Mouse (Mus musculus): ENCODE results near the gene Usp43. TPM values are rescaled to one million over a fixed set of nuclear protein-coding genes. Genes with fewer than 3 reads are reported as not detected.

Usp43 gene
- polyA plus RNA-seq (2017; shearing (Covaris generic)): not detected

DNA sequence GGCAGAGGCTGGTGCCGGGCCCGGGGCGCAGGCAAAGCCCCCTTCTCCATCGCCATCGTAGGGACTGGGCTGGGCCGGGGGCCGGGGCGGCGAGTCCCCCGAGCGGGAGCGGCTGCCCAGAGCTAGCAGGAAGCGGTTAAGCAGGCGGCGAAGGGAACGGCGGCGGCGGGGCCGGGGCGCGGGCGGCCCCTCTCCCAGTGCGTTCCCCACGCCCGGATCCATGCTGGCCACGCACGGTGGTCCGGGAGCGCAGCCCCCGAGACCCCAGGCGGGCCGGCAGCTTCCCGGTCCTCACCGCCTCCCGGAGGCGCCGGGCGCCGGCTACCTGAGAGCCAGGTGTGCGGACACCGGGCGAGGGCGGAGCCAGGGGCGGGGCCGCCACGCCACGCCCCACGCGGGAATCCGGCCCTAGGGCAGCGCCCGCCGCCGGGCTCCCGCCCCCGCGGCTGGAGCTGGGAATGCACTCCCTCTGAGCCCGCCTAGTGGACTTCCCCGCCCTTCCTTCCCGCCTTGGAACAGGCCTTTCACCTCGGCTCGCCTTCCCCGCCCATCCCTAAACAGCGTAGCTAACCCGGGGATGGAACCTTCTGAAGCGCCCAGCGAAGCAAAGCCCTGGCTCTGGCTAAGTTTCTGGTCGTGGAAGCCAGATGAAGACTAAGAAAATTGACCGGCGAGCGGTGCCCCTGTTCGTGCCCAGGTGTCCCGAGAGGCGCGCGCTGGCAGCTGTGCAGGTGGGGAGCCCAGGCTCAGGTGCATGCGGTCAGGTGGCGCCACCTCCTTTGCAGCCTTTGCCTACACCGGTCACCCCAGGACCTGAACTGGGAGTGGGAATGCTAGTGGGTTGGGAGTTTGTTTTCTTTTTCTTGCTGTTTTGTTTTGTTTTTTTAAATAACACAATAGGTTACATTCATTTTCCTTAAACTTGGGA is at the start of gene Usp43:
Gene Usp43 (minus strand): TSS at position 327 of the 928 bp plus-strand sequence.

DNA sequence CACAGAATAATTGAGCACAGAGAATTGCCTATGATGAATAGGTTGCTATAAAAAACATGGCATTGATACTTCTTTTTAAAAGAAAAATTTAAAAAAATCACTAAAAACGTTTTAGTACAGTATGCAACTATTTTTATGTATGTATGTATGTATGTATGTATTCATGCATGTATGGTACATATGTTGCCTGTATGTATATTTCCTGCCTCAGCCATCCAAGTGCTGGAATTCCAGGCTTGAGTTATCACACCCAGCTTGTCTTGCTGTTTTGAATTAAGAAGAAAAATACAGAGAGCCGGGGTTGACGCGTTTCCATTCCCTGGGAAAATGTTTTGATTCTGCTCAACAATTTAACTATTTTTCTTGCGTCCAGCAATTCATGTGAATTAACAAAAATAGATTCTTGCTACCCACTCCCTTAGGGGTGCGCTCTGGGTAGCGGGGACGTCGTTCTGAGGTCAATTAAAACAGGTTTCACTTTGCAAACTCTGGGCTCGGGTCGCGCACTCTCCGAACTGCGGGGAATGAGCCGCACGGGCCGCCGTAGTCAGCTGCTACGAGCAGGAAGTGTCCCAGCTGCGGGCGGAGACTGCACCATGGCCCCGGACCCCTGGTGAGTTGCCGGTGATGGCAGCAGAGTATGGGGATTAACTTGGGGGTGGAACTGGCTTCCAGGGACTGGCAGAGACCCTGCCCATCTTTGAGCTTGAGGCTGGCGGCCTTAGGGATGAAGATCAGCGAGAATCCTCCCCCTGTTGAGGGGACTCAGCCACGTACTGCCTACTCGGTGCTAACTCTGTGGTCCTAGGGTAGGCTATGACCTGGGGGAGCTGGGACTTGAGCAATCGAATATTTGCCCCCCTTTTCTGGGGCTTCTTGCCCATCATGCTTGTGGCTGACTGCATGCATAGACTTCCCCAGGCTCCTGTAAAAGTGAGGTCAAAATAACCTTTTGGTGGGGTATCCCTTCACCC is 44.2 kb upstream of the Usp43 start, which contains the start of gene Stx8:
Gene Stx8 (plus strand): TSS at position 289 of the 974 bp plus-strand sequence.

DNA sequence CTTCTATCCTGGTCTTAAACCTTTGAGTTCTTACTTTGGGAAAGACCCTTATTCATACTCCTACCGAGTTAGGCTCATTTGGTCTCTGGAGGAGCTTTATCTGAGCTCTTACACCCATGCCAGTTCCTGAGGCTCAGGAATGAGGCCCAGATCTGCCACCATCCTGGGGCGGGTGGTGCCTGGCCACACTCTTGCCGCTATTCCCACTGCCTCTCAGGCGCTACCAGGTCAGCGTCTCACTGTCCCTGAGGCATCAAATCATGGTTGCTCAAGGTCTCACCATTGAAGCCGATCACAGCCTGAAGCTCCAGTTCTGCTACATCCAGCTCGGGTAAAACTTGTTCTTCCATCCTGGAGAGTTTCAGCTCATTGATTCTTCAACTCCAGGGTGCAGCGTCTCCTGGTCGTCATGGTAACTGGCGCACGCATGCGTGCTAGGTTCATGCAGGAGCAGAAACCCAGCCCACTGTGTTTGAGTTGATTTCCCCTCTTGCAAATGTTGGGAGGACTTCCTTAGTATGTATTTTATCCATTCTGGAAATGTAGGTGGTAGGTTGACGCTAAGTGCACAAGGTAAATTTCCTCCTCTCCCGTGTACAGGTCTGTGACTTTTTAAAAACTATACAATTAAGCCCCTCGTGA is 43.4 kb upstream of the Usp43 start, which contains the start of gene Cfap52:
Gene Cfap52 (minus strand): TSS at position 410 of the 642 bp plus-strand sequence.

Other genes with a start within 250 kb of the Usp43 start
- not detected for gene Rcvrn, start 226.8 kb downstream of the Usp43 start, polyA plus RNA-seq (2017; shearing (Covaris generic))
- not detected for gene Glp2r, start 151.0 kb downstream of the Usp43 start, polyA plus RNA-seq (2017; shearing (Covaris generic))
- not detected for gene Gsg1l2, start 147.5 kb downstream of the Usp43 start, polyA plus RNA-seq (2017; shearing (Covaris generic))
- not detected for gene Dhrs7c, start 124.0 kb downstream of the Usp43 start, polyA plus RNA-seq (2017; shearing (Covaris generic))
- 0.20 TPM for gene Cfap52, start 43.5 kb upstream of the Usp43 start, polyA plus RNA-seq (2017; shearing (Covaris generic))
- 75.5 TPM for gene Stx8, start 44.0 kb upstream of the Usp43 start, polyA plus RNA-seq (2017; shearing (Covaris generic))

All from CD4-positive, CD25-positive, alpha-beta regulatory T cell (primary cell).